Mouse (Mus musculus) c-Kit-positive CD71-positive TER-119-positive erythroid progenitor cells, embryonic 14.5 days (primary cell): ENCODE data around the gene Cdkal1.

ENCODE experiments used
- DNase-seq: peaks from one replicate; pipeline ENCODE4 v3.0.0-alpha.2; 2013; ENCODE audit warnings: low spot score

Gene Cdkal1

GRCm38 (mm10) chr13:29234442-29234841 lies 621.0 kb downstream of the Cdkal1 start:
- no peak for DNase-seq

DNA sequence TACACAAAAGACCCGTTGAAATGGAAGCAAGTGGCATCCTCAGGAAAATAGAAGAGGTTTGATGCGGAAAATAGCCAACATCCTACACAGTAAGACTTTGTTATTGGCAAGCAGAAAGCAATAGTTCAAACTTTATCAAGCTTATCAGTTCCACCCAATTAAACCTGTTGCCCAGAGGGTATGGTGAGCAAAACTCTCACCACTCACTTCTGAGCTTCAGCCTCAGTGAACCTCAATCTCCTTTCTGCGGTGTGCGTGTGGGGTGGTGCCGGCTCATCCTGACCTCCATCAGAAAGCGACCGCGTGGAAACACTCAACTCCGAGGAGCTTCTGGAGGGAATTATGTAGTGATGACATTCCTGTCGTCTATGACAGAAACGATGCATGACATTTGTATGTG lies 621.5 kb downstream of the Cdkal1 start:
- DNase-seq = no peak

- DNase-seq = no peak
Measured at GRCm38 (mm10) chr13:29232681-29233080, 622.8 kb downstream of the Cdkal1 start.

DNA sequence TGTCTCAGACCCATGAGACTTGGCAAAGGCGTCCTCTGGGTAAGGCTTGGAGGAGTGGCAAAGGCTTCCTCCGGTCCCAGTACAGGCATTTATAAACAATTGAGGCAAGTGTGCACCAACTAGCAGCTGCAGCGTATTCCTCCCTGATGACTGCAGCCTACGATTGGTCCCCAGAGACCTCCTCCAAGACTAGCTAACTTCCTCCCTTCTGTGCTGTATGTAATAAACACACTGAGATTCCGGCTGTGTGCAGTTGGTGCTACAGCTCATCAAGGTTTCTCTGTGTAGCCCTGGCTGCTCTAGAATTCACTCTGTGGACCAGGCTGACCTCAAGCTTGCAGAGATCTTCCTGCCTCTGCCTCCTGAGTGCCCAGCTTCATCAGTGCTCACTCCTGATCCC lies 630.7 kb downstream of the Cdkal1 start:
- no peak for DNase-seq

DNA sequence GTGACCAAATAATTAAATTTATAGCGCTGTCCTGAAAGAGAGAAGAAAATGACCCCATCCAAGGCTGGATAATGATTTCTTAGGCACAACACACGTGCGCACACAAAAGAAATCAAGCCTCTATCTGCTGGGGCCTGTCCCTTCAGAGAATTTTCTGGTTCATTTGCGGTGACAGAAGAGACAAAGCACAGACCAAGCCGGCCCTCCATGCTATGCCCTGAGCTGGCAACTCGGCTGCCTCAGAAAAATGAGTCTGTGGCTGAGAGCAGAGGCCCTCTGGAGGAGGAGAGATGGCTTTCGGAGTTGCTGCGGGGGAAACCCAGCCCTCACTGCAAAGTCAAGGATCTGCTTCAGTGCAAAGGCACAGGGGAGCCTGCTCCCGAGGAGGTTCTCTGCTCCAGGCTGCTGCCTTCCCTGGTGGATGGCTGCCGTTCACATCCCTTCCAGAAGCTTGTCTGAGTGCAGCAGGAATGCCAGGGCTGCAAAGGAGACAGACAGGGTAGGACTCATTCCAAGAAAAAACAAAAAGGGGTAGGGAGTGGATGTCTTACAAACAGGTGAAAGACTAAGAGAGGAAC lies 633.1 kb downstream of the Cdkal1 start:
- no peak for DNase-seq

- no peak for DNase-seq
Measured at GRCm38 (mm10) chr13:29221646-29222045, 633.8 kb downstream of the Cdkal1 start.

GRCm38 (mm10) chr13:29218594-29219230 lies 636.8 kb downstream of the Cdkal1 start:
- DNase-seq = no peak

DNA sequence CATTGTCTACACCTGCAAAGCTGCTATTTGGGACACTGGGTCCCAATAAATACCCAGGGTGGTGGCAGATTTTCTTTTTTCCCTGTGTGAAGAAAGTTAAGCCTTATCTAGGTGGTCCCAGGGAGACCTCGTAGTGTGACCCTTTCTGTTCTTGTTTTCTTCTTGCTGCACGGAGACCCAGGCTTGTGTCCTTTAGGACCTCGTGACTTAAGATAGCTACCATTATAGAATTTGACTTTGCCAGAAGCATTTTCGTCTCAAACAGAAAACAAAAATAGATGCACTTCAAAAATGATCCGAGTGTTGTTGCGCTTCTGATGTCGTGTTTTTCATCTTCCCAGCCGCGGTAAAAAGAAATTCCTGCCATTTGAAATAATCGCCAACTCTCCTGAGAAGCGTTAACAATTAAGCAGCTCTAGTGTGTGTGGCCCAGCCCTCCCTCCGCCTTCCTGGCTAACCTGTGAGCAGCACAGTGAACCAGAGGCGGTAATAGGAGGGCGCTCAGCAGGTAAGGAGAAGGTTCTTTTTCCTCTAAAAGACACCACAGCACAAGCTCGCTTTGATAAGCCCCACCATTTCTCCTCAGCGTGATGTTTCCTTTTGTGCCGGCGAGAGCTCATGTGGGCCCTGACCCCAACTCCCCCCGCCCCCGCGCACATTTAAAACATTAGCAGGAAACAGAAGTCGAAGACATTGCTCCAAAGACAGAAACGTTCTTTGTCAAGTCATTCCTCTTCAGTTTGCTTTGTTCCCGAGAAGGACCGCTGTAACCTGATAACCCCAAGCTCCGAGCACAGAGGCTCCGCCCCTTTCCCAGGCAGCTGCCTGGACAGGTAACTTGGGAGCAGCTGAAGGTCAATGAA lies 645.1 kb downstream of the Cdkal1 start:
- no peak for DNase-seq

DNA sequence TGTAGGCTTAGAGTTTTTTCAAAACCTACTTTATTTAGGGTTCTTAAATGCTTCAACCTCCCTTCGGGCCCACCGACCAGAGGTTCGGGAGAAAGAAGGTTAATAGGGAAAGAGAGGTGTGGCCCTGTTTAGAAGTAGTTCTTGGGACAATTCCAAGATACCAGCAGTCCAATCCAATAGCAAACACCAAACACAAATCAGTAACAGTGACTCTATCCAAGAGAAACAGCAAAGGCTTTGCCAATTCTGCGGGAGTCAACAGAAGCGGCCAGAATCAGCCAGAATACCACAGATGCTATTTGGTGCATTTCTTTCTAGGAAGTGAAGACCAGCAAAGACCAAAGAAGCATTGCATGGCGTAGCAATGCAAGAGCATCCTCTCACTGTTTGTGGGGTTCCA lies 646.7 kb downstream of the Cdkal1 start:
- DNase-seq = no peak

DNA sequence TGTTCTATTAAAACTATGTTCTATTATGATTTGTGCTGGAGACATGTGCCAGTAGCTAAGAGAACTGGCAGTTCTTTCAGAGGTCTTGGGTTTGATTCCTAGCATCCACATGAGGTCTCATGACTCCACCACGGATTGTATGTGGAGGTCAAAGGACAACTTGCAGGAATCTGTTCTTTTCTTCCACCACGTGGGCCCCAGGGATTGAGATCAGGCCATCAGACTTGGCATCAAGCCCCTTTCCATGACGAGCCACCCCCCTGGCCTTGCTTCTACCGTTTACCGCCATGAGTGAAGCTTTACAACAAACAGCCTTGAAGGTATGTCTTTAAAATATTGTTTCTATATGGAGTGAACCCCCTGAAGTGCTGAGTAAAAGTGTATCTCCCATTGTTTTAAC lies 651.6 kb downstream of the Cdkal1 start:
- no peak for DNase-seq

GRCm38 (mm10) chr13:29203426-29203825 lies 652.0 kb downstream of the Cdkal1 start:
- no peak for DNase-seq

GRCm38 (mm10) chr13:29202562-29202961 lies 652.9 kb downstream of the Cdkal1 start:
- no peak for DNase-seq

- no peak for DNase-seq
Measured at GRCm38 (mm10) chr13:29199679-29200078, 655.8 kb downstream of the Cdkal1 start.

DNA sequence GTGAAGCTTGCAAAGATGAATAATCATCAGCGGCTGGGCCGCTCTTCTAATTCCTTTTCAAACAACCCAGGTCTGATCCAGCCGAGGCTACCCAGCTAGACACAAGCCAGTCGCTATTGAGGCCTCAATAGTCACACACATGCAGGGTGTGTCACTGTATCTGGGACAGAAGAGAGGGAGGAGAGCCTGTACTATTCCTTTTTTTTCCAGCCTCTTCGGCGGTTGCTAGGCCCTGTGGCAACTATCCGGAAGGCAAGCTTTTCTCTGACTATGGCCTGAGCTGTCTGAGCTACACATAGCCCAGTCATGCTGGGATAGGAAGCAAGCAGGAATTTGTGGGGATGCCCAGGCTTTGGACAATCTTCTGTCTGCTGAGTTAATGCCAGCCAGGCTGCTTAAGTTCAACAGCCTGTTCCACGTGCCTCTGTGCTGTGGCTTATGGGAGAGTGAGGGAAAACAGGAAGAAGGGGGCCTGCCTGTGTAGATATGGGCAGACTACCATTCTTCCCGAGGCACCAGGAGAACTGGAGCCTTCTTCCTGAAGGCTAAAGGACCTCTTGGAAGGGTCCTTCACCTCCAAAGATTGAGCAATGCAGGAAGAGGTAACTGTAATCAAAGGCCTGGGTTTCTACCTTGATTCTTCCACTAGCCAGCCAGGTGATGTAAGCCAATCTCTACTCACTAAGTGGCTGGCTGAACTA lies 658.5 kb downstream of the Cdkal1 start:
- no peak for DNase-seq

- DNase-seq = no peak
Measured at GRCm38 (mm10) chr13:29195722-29196121, 659.8 kb downstream of the Cdkal1 start.

GRCm38 (mm10) chr13:29194946-29195345 lies 660.5 kb downstream of the Cdkal1 start:
- DNase-seq = no peak

GRCm38 (mm10) chr13:29192697-29193096 lies 662.8 kb downstream of the Cdkal1 start:
- DNase-seq = no peak

DNA sequence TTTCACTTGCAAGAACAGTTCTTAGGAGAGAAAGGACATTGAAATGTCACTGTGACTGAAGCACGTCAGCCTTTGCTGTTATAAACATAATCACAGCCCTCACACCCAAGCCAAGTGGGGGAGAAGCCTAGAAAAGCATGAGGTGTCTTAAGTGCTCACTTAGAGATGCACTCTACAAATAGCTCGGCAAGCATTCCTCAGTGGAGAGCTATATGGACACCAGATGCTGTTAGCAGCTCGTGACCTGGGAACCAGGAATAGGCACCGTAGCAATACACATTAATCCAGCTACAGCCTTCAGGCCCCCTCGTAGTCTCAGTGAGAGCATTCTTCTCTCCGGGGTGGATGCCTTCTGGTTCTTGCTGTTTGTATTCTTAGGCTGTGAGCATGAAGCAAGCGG lies 664.9 kb downstream of the Cdkal1 start:
- no peak for DNase-seq

- DNase-seq = no peak
Measured at GRCm38 (mm10) chr13:29186748-29187147, 668.7 kb downstream of the Cdkal1 start.

- no peak for DNase-seq
Measured at GRCm38 (mm10) chr13:29185545-29185944, 669.9 kb downstream of the Cdkal1 start.

DNA sequence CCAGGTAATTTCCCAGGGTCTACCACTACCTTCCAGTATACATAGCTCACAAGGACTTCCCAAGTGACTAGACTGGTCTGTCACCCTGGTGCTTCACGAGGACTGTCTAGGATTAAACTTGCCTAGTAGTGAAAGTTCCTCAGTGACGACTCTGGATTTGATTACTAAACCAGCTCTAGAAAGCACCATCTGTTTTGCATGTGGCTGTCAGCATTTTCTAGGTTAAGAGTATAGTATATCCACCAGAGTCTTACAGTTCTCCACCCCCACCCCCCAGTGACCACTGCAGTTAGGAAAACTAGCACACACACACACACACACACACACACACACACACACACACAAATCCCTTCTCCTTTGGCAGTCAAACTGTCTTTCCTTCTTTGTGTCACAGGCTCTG lies 670.9 kb downstream of the Cdkal1 start:
- DNase-seq = no peak

DNA sequence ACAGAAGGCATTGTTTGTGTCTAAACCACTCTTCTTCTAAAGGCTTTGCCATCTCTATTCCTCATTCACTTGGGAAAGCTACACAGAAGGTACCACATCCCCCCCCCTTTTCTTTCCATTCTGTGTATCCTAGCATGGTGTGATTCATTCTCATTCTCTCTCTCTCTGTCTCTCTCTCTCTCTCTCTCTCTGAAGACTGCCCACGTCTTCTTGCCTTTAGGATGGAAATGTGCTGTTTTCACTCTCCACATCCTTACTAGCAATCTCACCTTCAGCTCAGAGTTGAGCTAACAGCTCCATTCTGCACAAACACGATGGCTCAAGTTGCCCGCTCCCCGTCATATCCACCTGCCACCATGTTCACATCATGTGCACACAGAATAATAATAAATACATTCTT lies 675.6 kb downstream of the Cdkal1 start:
- DNase-seq = no peak

DNA sequence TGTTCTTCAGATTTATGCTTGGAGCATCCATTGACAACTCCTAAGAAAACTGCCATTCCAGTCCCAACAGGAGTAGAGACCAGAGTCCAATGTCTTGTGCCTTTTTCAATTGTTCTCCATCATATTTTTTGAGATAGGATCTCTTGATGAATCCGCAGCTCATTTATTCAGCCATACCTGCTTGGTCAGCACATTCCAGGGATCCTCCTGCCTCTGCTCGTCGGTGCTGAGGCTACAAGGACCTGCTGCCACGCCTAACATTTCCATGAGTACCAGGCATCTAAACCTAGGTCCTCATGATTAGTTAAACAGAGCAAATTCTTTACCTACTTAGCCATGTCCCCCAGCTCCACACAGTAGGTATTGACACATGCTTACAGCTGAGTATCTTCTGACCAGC lies 676.2 kb downstream of the Cdkal1 start:
- DNase-seq = no peak
